ENCODE assay signal across 8 mouse cellular contexts in the genomic region with DNA sequence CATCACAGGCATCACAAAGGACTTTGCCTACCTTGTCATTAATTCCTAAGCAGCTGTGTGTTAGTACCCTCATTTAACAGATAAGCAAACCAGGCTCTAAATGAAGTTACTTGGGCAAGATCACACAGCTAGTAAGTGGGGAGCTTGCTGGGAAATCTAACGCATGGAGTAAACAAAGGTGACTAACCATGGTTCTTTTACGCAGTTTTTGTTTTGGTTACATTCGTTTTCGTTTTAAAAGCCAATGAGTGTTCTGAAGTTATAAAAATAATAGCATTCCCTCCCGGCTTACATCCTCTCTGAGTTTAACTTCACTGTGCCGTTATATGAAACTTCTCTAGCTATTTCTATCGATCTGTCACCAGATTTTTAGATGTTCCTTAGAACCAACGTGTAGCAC. TPM values are rescaled to one million over a fixed set of nuclear protein-coding genes. Genes with fewer than 3 reads are reported as not detected.
DNase-seq lines count a peak whose midpoint lies in the region; ATAC-seq and TF ChIP-seq lines count a peak whose summit lies in the region.
"Had no signal": no experiment of that assay in that cellular context is flagged by ENCODE, and none has a peak within 500 bp of the region (broad histone marks: within the 10 kb centered on the region; RNA-seq: fewer than 3 reads in every experiment).

No protein-coding gene starts in this region.

- WGBS in lung, embryonic 14.5 days = 10% methylated on average over 8 of the region's 8 CpGs
- 13% methylated on average over 8 of the region's 8 CpGs for WGBS in forebrain, embryonic 13.5 days
- WGBS in limb, embryonic 15.5 days = 9% methylated on average over 8 of the region's 8 CpGs
- WGBS in stomach, embryonic 15.5 days = 12% methylated on average over 8 of the region's 8 CpGs

- H3K27me3 ChIP-seq in lung, embryonic 14.5 days (ENCODE audit: insufficient read depth, low read length) = peaks cover 28% of the 10 kb centered on the region
- H3K27me3 ChIP-seq in forebrain, embryonic 13.5 days = no peaks in the 10 kb centered on the region
- peaks cover 22% of the 10 kb centered on the region for H3K27me3 ChIP-seq in limb, embryonic 15.5 days
- peaks cover 14% of the 10 kb centered on the region for H3K27me3 ChIP-seq in stomach, embryonic 15.5 days (replicated peaks)

- H3K9me3 ChIP-seq in lung, embryonic 14.5 days (ENCODE audit: low read depth, low read length) = no peaks in the 10 kb centered on the region
- no peaks in the 10 kb centered on the region for H3K9me3 ChIP-seq in forebrain, embryonic 13.5 days (replicated peaks)
- no peaks in the 10 kb centered on the region for H3K9me3 ChIP-seq in limb, embryonic 15.5 days
- H3K9me3 ChIP-seq in stomach, embryonic 15.5 days = no peaks in the 10 kb centered on the region

- peak overlapping the region; percentile 47 for H3K4me3 ChIP-seq in lung, embryonic 14.5 days (ENCODE audit: low read depth, low read length)
- peak overlapping the region; percentile 61 for H3K4me3 ChIP-seq in forebrain, embryonic 13.5 days
- H3K4me3 ChIP-seq in limb, embryonic 15.5 days = peak overlapping the region; percentile 50
- H3K4me3 ChIP-seq in stomach, embryonic 15.5 days (replicated peaks) = peak overlapping the region; percentile 49

- TF ChIP-seq CTCF in lung, embryonic 14.5 days (IDR thresholded peaks at IDR 0.05; ENCODE audit: low read depth) = no peak

- H3K27ac ChIP-seq in lung, embryonic 14.5 days (ENCODE audit: low read depth) = no peak overlapping the region
- H3K27ac ChIP-seq in forebrain, embryonic 13.5 days = peak overlapping the region; percentile 91
- H3K27ac ChIP-seq in limb, embryonic 15.5 days = no peak overlapping the region
- no peak overlapping the region for H3K27ac ChIP-seq in stomach, embryonic 15.5 days

- no peak for DNase-seq in lung, embryonic 14.5 days
- no peak for DNase-seq in lung, postnatal 36 days
- DNase-seq in thymus, adult 18-20 months = no peak
- DNase-seq in gastrocnemius, adult 8-10 months (ENCODE audit: low spot score in 2 of 2) = no peak
- DNase-seq: lung, postnatal 10 days had no signal

- H3K4me2 ChIP-seq in lung, embryonic 14.5 days = peak overlapping the region; percentile 85
- peak overlapping the region; percentile 83 for H3K4me2 ChIP-seq in forebrain, embryonic 13.5 days
- peak overlapping the region; percentile 87 for H3K4me2 ChIP-seq in limb, embryonic 15.5 days
- peak overlapping the region; percentile 96 for H3K4me2 ChIP-seq in stomach, embryonic 15.5 days

- H3K4me1 ChIP-seq in lung, embryonic 14.5 days (ENCODE audit: insufficient read depth) = peaks cover 3% of the 10 kb centered on the region
- H3K4me1 ChIP-seq in forebrain, embryonic 13.5 days = peaks cover 11% of the 10 kb centered on the region
- H3K4me1 ChIP-seq in limb, embryonic 15.5 days = peaks cover 12% of the 10 kb centered on the region
- peaks cover 7% of the 10 kb centered on the region for H3K4me1 ChIP-seq in stomach, embryonic 15.5 days

- no peak overlapping the region for H3K9ac ChIP-seq in lung, embryonic 14.5 days
- H3K9ac ChIP-seq in forebrain, embryonic 13.5 days = peak overlapping the region; percentile 83
- H3K9ac ChIP-seq in limb, embryonic 15.5 days = no peak overlapping the region
- no peak overlapping the region for H3K9ac ChIP-seq in stomach, embryonic 15.5 days

- no peaks in the 10 kb centered on the region for H3K36me3 ChIP-seq in lung, embryonic 14.5 days (ENCODE audit: insufficient read depth)
- no peaks in the 10 kb centered on the region for H3K36me3 ChIP-seq in forebrain, embryonic 13.5 days (ENCODE audit: poor library complexity, severe bottlenecking)
- H3K36me3 ChIP-seq in limb, embryonic 15.5 days = no peaks in the 10 kb centered on the region
- H3K36me3 ChIP-seq in stomach, embryonic 15.5 days = no peaks in the 10 kb centered on the region

- ATAC-seq in lung, embryonic 14.5 days (ENCODE audit: insufficient read depth) = no peak
- ATAC-seq in forebrain, embryonic 13.5 days = no peak
- no peak for ATAC-seq in limb, embryonic 15.5 days (ENCODE audit: insufficient number of reproducible peaks, low FRiP score, low TSS enrichment, low read depth)
- no peak for ATAC-seq in stomach, embryonic 15.5 days (ENCODE audit: insufficient read depth, low FRiP score, low read depth)

RNA-seq across cellular contexts. Expression of a gene that starts 10.9 kb away (rescaled TPM):
- 62.4 and 64.8 TPM in 2 replicates for polyA plus RNA-seq in lung, embryonic 14.5 days (2014; fragmentation: Nextera tagmentation; extraction: Ambion mirVana)
- polyA plus RNA-seq in forebrain, embryonic 13.5 days (2015; fragmentation: Nextera tagmentation; extraction: Ambion mirVana) = 58.1 and 62.3 TPM in 2 replicates
- 43.3 and 44.8 TPM in 2 replicates for polyA plus RNA-seq in limb, embryonic 15.5 days (2015; fragmentation: Nextera tagmentation; extraction: Ambion mirVana)
- 41.9 and 46.3 TPM in 2 replicates for polyA plus RNA-seq in stomach, embryonic 15.5 days (2015; fragmentation: Nextera tagmentation; extraction: Ambion mirVana)
- 10 to 100 TPM; 28.0 to 36.7 (median 29.4) TPM for total RNA-seq in gastrocnemius, adult 8-10 months (2022)

RNA-seq across cellular contexts. Expression of a gene that starts 19.8 kb away (rescaled TPM):
- polyA plus RNA-seq in lung, embryonic 14.5 days (2014; fragmentation: Nextera tagmentation; extraction: Ambion mirVana) = 28.6 and 29.5 TPM in 2 replicates
- polyA plus RNA-seq in forebrain, embryonic 13.5 days (2015; fragmentation: Nextera tagmentation; extraction: Ambion mirVana) = 31.9 and 33.3 TPM in 2 replicates
- 13.2 and 17.3 TPM in 2 replicates for polyA plus RNA-seq in limb, embryonic 15.5 days (2015; fragmentation: Nextera tagmentation; extraction: Ambion mirVana)
- 21.3 and 22.1 TPM in 2 replicates for polyA plus RNA-seq in stomach, embryonic 15.5 days (2015; fragmentation: Nextera tagmentation; extraction: Ambion mirVana)
- total RNA-seq in gastrocnemius, adult 8-10 months (2022) = 10 to 100 TPM; 19.2 to 24.1 (median 21.6) TPM
